11 mouse cellular contexts compared by ENCODE assay signal in the genomic region with DNA sequence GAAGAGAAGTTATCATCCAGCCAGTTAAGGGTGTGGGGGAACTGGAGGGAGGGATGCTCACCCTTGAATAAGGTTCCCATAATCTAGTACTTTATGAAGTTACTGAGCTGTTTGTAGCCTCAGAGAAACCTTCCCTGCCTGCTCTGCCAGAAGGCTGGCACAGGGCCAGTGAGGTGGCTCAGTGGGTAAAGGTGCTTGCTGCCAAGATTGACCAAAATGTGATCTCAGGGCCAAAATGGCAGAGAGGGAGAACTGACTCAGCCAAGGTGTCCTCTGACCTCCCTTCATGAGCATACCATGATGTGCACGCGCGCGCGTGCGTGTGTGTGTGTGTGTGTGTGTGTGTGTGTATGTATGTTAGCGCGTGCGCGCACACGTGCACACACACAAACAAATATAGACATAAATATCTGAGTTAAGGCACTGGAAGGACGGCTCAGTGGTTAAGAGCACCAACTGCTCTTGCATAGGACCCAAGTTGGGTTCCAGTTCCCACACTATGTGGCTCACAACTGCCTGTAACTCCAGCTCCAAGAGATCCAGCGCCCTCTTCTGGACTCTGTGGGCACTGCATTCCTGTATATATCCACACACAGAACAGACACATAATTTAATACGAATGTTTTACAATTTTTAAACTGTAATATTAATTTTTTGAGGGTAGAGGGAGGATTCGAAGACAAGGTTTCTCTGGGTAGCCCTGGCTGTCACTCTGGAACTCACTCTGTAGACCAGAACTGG. TPM values are rescaled to one million over a fixed set of nuclear protein-coding genes. Genes with fewer than 3 reads are reported as not detected.
DNase-seq lines count a peak whose midpoint lies in the region; ATAC-seq and TF ChIP-seq lines count a peak whose summit lies in the region.
"Had no signal": no experiment of that assay in that cellular context is flagged by ENCODE, and none has a peak within 500 bp of the region (broad histone marks: within the 10 kb centered on the region; RNA-seq: fewer than 3 reads in every experiment).

No protein-coding gene starts in this region.

- no peak overlapping the region for H3K9ac ChIP-seq in forebrain, postnatal 0 days
- H3K9ac ChIP-seq in forebrain, embryonic 15.5 days (replicated peaks): no peak overlapping the region

- H3K36me3 ChIP-seq in forebrain, postnatal 0 days (ENCODE audit: insufficient read depth): peaks cover 25% of the 10 kb centered on the region
- H3K36me3 ChIP-seq in forebrain, embryonic 15.5 days: peaks cover 26% of the 10 kb centered on the region

- no peak overlapping the region for H3K27ac ChIP-seq in forebrain, postnatal 0 days (ENCODE audit: low read depth, low read length)
- H3K27ac ChIP-seq in forebrain, embryonic 15.5 days (replicated peaks): no peak overlapping the region
- H3K27ac ChIP-seq in bone marrow, adult 2 months (ENCODE audit: control insufficient read depth, insufficient read depth, low read depth, low read length, poor library complexity): no peak overlapping the region

- no peak for ATAC-seq in forebrain, postnatal 0 days
- ATAC-seq in forebrain, embryonic 15.5 days (replicated peaks): no peak

- DNase-seq in forebrain, postnatal 0 days: no peak
- DNase-seq in lung, adult 2 months: no peak
- no peak for DNase-seq in lung, postnatal 4 days
- DNase-seq in cerebellum, postnatal 36 days: peak; percentile 67 to 74
- no peak for DNase-seq in embryo, embryonic 11 days
- no peak for DNase-seq in left cerebral cortex, postnatal 10 days (ENCODE audit: extremely low spot score in 1 of 2, low spot score in 2 of 2)
- DNase-seq: adrenal gland, postnatal 14 days; retina, postnatal 1 day had no signal

- intact Hi-C loops in left cerebral cortex, postnatal 10 days (cut with DNase I): no loop called here

- WGBS in forebrain, postnatal 0 days: 94% methylated on average over 15 of the region's 15 CpGs
- 93% methylated on average over 15 of the region's 15 CpGs for WGBS in forebrain, embryonic 15.5 days
- 93% methylated on average over 15 of the region's 15 CpGs for WGBS in lung, adult 2 months
- WGBS in bone marrow, adult 2 months: 90% methylated on average over 15 of the region's 15 CpGs

- TF ChIP-seq CTCF in forebrain, postnatal 0 days (IDR thresholded peaks at IDR 0.05; ENCODE audit: low read depth): peak; percentile 45
- TF ChIP-seq CTCF in lung, adult 2 months (IDR thresholded peaks at IDR 0.05; ENCODE audit: insufficient read depth, low read length): 0 out of 2 replicates have a peak, but pooled peaks have one; percentile 11
- peak; percentile 12; the same call in 1 of the 2 replicates for TF ChIP-seq CTCF in bone marrow, adult 2 months (IDR thresholded peaks at IDR 0.05; ENCODE audit: control insufficient read depth, insufficient read depth, low read length)

- H3K9me3 ChIP-seq in forebrain, postnatal 0 days (ENCODE audit: low read length): no peaks in the 10 kb centered on the region
- no peaks in the 10 kb centered on the region for H3K9me3 ChIP-seq in forebrain, embryonic 15.5 days

- TF ChIP-seq POLR2A in lung, adult 2 months (IDR thresholded peaks at IDR 0.05; ENCODE audit: borderline replicate concordance, extremely low read depth, low read depth, low read length): no peak
- TF ChIP-seq POLR2A in bone marrow, adult 2 months (IDR thresholded peaks at IDR 0.05; ENCODE audit: borderline replicate concordance, control insufficient read depth, low read depth, low read length): no peak

- H3K4me2 ChIP-seq in forebrain, postnatal 0 days (ENCODE audit: low read depth): no peak overlapping the region
- H3K4me2 ChIP-seq in forebrain, embryonic 15.5 days (replicated peaks): no peak overlapping the region

- H3K4me3 ChIP-seq in forebrain, postnatal 0 days (ENCODE audit: low read depth, low read length): no peak overlapping the region
- no peak overlapping the region for H3K4me3 ChIP-seq in forebrain, embryonic 15.5 days
- no peak overlapping the region for H3K4me3 ChIP-seq in lung, adult 2 months (replicated peaks; ENCODE audit: extremely low read depth, low read depth, low read length)
- no peak overlapping the region for H3K4me3 ChIP-seq in bone marrow, adult 2 months (replicated peaks; ENCODE audit: control insufficient read depth, low read depth, low read length)

- H3K4me1 ChIP-seq in forebrain, postnatal 0 days (ENCODE audit: insufficient read depth): no peaks in the 10 kb centered on the region; the same call in 1 of the 2 replicates
- H3K4me1 ChIP-seq in forebrain, embryonic 15.5 days: peaks cover 34% of the 10 kb centered on the region
- H3K4me1 ChIP-seq in lung, adult 2 months (ENCODE audit: control insufficient read depth, insufficient read depth, low read length): no peaks in the 10 kb centered on the region; the same call in 1 of the 2 replicates
- H3K4me1 ChIP-seq in bone marrow, adult 2 months (ENCODE audit: control insufficient read depth, insufficient read depth, low read length): no peaks in the 10 kb centered on the region; the same call in 1 of the 2 replicates

- H3K27me3 ChIP-seq in forebrain, postnatal 0 days (ENCODE audit: insufficient read depth, low read length): no peaks in the 10 kb centered on the region
- H3K27me3 ChIP-seq in forebrain, embryonic 15.5 days: no peaks in the 10 kb centered on the region

RNA-seq across cellular contexts. Expression of gene Clip2, which starts 26.1 kb away (rescaled TPM):
- total RNA-seq in forebrain, postnatal 0 days (2014; rRNA removed): 162 and 164 TPM in 2 replicates
- 12.7 and 14.5 TPM in 2 replicates for polyA plus RNA-seq in forebrain, postnatal 0 days (2015; fragmentation: Nextera tagmentation; extraction: Ambion mirVana)
- polyA plus RNA-seq in forebrain, embryonic 15.5 days (2015; fragmentation: Nextera tagmentation; extraction: Ambion mirVana): 14.7 and 15.0 TPM in 2 replicates
- 21.9 and 23.0 TPM in 2 replicates for polyA plus RNA-seq in lung, adult 2 months (2012; rRNA removed)
- 5.6 and 7.9 TPM in 2 replicates for polyA plus RNA-seq in bone marrow, adult 2 months (2011; ENCODE audit: insufficient read depth, insufficient read length, low replicate concordance, missing spikeins)
- 100 to 1,000 TPM; 121 to 130 TPM for total RNA-seq in left cerebral cortex, postnatal 10 days (2021)

RNA-seq across cellular contexts. Expression of gene Syna, which starts 33.8 kb away (rescaled TPM):
- not detected in 2 replicates for total RNA-seq in forebrain, postnatal 0 days (2014; rRNA removed)
- 0.55 and 0.97 TPM in 2 replicates for polyA plus RNA-seq in forebrain, postnatal 0 days (2015; fragmentation: Nextera tagmentation; extraction: Ambion mirVana)
- polyA plus RNA-seq in forebrain, embryonic 15.5 days (2015; fragmentation: Nextera tagmentation; extraction: Ambion mirVana): 0.36 and 0.59 TPM in 2 replicates
- 0.14 and 0.24 TPM in 2 replicates for polyA plus RNA-seq in lung, adult 2 months (2012; rRNA removed)
- not detected in 2 replicates for polyA plus RNA-seq in bone marrow, adult 2 months (2011; ENCODE audit: insufficient read depth, insufficient read length, low replicate concordance, missing spikeins)
- under 1 TPM in 1 of 2 experiments, not detected in 1; 0.17 TPM for total RNA-seq in left cerebral cortex, postnatal 10 days (2021)
- total RNA-seq: adrenal gland, postnatal 14 days had no signal
- polyA plus RNA-seq: heart, embryonic 14.5 days had no signal

RNA-seq across cellular contexts. Expression of gene Rfc2, which starts 55.0 kb away (rescaled TPM):
- total RNA-seq in forebrain, postnatal 0 days (2014; rRNA removed): 68.9 and 97.5 TPM in 2 replicates
- polyA plus RNA-seq in forebrain, postnatal 0 days (2015; fragmentation: Nextera tagmentation; extraction: Ambion mirVana): 150 and 160 TPM in 2 replicates
- 218 TPM in 2 replicates for polyA plus RNA-seq in forebrain, embryonic 15.5 days (2015; fragmentation: Nextera tagmentation; extraction: Ambion mirVana)
- 40.8 and 58.3 TPM in 2 replicates for polyA plus RNA-seq in lung, adult 2 months (2012; rRNA removed)
- 158 and 241 TPM in 2 replicates for polyA plus RNA-seq in bone marrow, adult 2 months (2011; ENCODE audit: insufficient read depth, insufficient read length, low replicate concordance, missing spikeins)
- 10 to 100 TPM; 78.3 to 80.8 TPM for total RNA-seq in left cerebral cortex, postnatal 10 days (2021)

Comparison
In these comparisons a context has a peak if more than half of its experiments do, and no peak if none do; other contexts are left out.
1. DNase-seq: peak in cerebellum, postnatal 36 days (2 of 2); none in forebrain, postnatal 0 days (single experiment), lung, adult 2 months (single experiment), lung, postnatal 4 days (0 of 2), embryo, embryonic 11 days (single experiment) and left cerebral cortex, postnatal 10 days (0 of 2).
2. Peak in every context shown above with its lines, with median percentiles within 50 percentile points of each other: CTCF ChIP-seq.